Mouse (Mus musculus): ENCODE measurements around the gene Fam227a. TPM values are rescaled to one million over a fixed set of nuclear protein-coding genes. Genes with fewer than 3 reads are reported as not detected.
A peak's percentile ranks its signal among the peaks of the same experiment; 100 is the strongest.

Fam227a gene
- total and polyA plus RNA-seq, 3 experiments = 0.35 to 0.60 TPM; not detected in 1

- Histone ChIP-seq H3K27ac (ENCODE audit: control insufficient read depth, low read depth, low read length) (no peak overlapping the region), H3K79me2 (ENCODE audit: control insufficient read depth, insufficient read depth, low read length, poor library complexity) (no peaks in the 10 kb centered on the region), H3K4me1 (ENCODE audit: control insufficient read depth in 1 of 2, insufficient read depth in 2 of 2, low read length in 2 of 2) (peaks cover 10 to 15% of the 10 kb centered on the region in 2 experiments), H3K27me3 (ENCODE audit: control insufficient read depth in 1 of 2, insufficient read depth in 2 of 2, low read length in 2 of 2) (0 out of 4 replicates have a peak, but pooled peaks cover 0 to 4% of the 10 kb centered on the region in 2 experiments), H3K36me3 (ENCODE audit: control insufficient read depth in 1 of 2, insufficient read depth in 2 of 2, low read length in 2 of 2) (peaks cover 0 to 12% of the 10 kb centered on the region in 2 experiments; a peak in 2 of 4 replicates), H3K4me3 (ENCODE audit: control insufficient read depth in 1 of 2, insufficient read depth in 1 of 2, low read depth in 2 of 2, low read length in 2 of 2) (no peak overlapping the region), H3K9me3 (replicated peaks; ENCODE audit: insufficient read depth, low read length) (no peaks in the 10 kb centered on the region), H3K9ac (ENCODE audit: control insufficient read depth, low read depth, low read length, poor library complexity, severe bottlenecking) (no peak overlapping the region)
- peak; percentile 74 for DNase-seq (ENCODE audit: low read depth, low spot score)
- no peak for TF ChIP-seq NRF1 (IDR thresholded peaks at IDR 0.05; ENCODE audit: insufficient read depth, low read depth, low read length, poor library complexity, severe bottlenecking)
- peak; percentile 50 for TF ChIP-seq TAL1 (IDR thresholded peaks at IDR 0.05; ENCODE audit: low read length)
- no peak for TF ChIP-seq RAD21 (IDR thresholded peaks at IDR 0.05; ENCODE audit: low read depth, low read length)
- no peak for TF ChIP-seq ZC3H11A (IDR thresholded peaks at IDR 0.05; ENCODE audit: low read depth, low read length)
- no peak for TF ChIP-seq TCF12 (IDR thresholded peaks at IDR 0.05; ENCODE audit: low read depth, low read length)
- no peak for TF ChIP-seq HCFC1 (IDR thresholded peaks at IDR 0.05; ENCODE audit: low read depth, low read length)
Measured at GRCm38 (mm10) chr15:79581581-79581980, 77.2 kb downstream of the Fam227a start.

GRCm38 (mm10) chr15:79577671-79578426 lies 80.9 kb downstream of the Fam227a start:
- DNase-seq (ENCODE audit: low read depth, low spot score) = peak; percentile 82
- Histone ChIP-seq H3K4me1 (ENCODE audit: control insufficient read depth in 1 of 2, insufficient read depth in 2 of 2, low read length in 2 of 2) (peaks cover 15% of the 10 kb centered on the region in 2 experiments), H3K79me2 (ENCODE audit: control insufficient read depth, insufficient read depth, low read length, poor library complexity) (no peaks in the 10 kb centered on the region), H3K4me3 (ENCODE audit: control insufficient read depth in 1 of 2, insufficient read depth in 1 of 2, low read depth in 2 of 2, low read length in 2 of 2) (peak overlapping the region in 1 of 2 experiments; percentile 55; a peak in 2 of 4 replicates), H3K27me3 (ENCODE audit: control insufficient read depth in 1 of 2, insufficient read depth in 2 of 2, low read length in 2 of 2) (no peaks in the 10 kb centered on the region), H3K27ac (ENCODE audit: control insufficient read depth, low read depth, low read length) (peak overlapping the region; percentile 80), H3K9ac (ENCODE audit: control insufficient read depth, low read depth, low read length, poor library complexity, severe bottlenecking) (peak overlapping the region; percentile 54), H3K9me3 (replicated peaks; ENCODE audit: insufficient read depth, low read length) (no peaks in the 10 kb centered on the region), H3K36me3 (ENCODE audit: control insufficient read depth in 1 of 2, insufficient read depth in 2 of 2, low read length in 2 of 2) (peaks cover 0 to 13% of the 10 kb centered on the region in 2 experiments; a peak in 2 of 4 replicates)
- TF ChIP-seq ETS1 (IDR thresholded peaks at IDR 0.05; ENCODE audit: low read depth, low read length) = peak; percentile 76
- TF ChIP-seq TCF12 (IDR thresholded peaks at IDR 0.05; ENCODE audit: low read depth, low read length) = peak; percentile 64; the same call in 1 of the 2 replicates
- TF ChIP-seq MYB (IDR thresholded peaks at IDR 0.05; ENCODE audit: low read depth, low read length) = peak; percentile 43; the same call in 1 of the 2 replicates
- 0 out of 2 replicates have a peak, but pooled peaks have one; percentile 41 for TF ChIP-seq UBTF (IDR thresholded peaks at IDR 0.05; ENCODE audit: borderline replicate concordance, insufficient read depth, low read depth, low read length)
- 0 out of 2 replicates have a peak, but pooled peaks have one; percentile 72 for TF ChIP-seq MAZ (IDR thresholded peaks at IDR 0.05; ENCODE audit: low read depth, low read length)
- TF ChIP-seq POLR2AphosphoS5 (IDR thresholded peaks at IDR 0.05; ENCODE audit: borderline replicate concordance, low read depth, low read length) = no peak
- TF ChIP-seq EP300 (IDR thresholded peaks at IDR 0.05; ENCODE audit: low read depth in 1 of 2, low read length in 2 of 2) = peak; percentile 74 to 79
- TF ChIP-seq MAFK (IDR thresholded peaks at IDR 0.05; ENCODE audit: borderline replicate concordance, low read depth, low read length) = no peak
- peak; percentile 76 for TF ChIP-seq NELFE (IDR thresholded peaks at IDR 0.05; ENCODE audit: low read depth, low read length)
- TF ChIP-seq POLR2A (IDR thresholded peaks at IDR 0.05; ENCODE audit: control insufficient read depth in 1 of 2, insufficient read depth in 1 of 2, low read depth in 1 of 2, low read length in 2 of 2, poor library complexity in 1 of 2) = peak in 1 of 2 experiments; percentile 43; a peak in 1 of 4 replicates
- TF ChIP-seq ELF1 (IDR thresholded peaks at IDR 0.05; ENCODE audit: low read depth, low read length) = peak; percentile 53; the same call in 1 of the 2 replicates
- TF ChIP-seq USF2 (IDR thresholded peaks at IDR 0.05; ENCODE audit: borderline replicate concordance in 1 of 2, insufficient read depth in 1 of 2, low read depth in 1 of 2, low read length in 2 of 2) = no peak
- TF ChIP-seq TBP (IDR thresholded peaks at IDR 0.05; ENCODE audit: low read depth, low read length) = peak; percentile 86
- TF ChIP-seq MEF2A (IDR thresholded peaks at IDR 0.05; ENCODE audit: extremely low read depth, insufficient replicate concordance, low read depth, low read length, poor library complexity, severe bottlenecking) = no peak
- peak; percentile 67; the same call in 1 of the 2 replicates for TF ChIP-seq ZNF384 (IDR thresholded peaks at IDR 0.05; ENCODE audit: low read depth, low read length)
- TF ChIP-seq MXI1 (IDR thresholded peaks at IDR 0.05; ENCODE audit: low read depth, low read length) = peak; percentile 65; the same call in 1 of the 2 replicates
- TF ChIP-seq CTCF (IDR thresholded peaks at IDR 0.05 in 2 of 3, conservative IDR thresholded peaks at IDR 0.05 in 1 of 3; ENCODE audit: control insufficient read depth in 1 of 3, insufficient read depth in 1 of 3, low read depth in 2 of 3, low read length in 3 of 3, poor library complexity in 1 of 3, severe bottlenecking in 1 of 3) = no peak
- TF ChIP-seq CHD2 (IDR thresholded peaks at IDR 0.05; ENCODE audit: low read length) = no peak
- peak; percentile 82 for TF ChIP-seq SIN3A (IDR thresholded peaks at IDR 0.05; ENCODE audit: low read length)
- no peak for TF ChIP-seq GABPA (IDR thresholded peaks at IDR 0.05; ENCODE audit: low read depth, low read length)
- peak; percentile 51; the same call in 1 of the 2 replicates for TF ChIP-seq JUND (IDR thresholded peaks at IDR 0.05; ENCODE audit: low read depth, low read length)
- TF ChIP-seq GATA1 (IDR thresholded peaks at IDR 0.05; ENCODE audit: low read depth, low read length) = peak; percentile 68
- TF ChIP-seq NRF1 (IDR thresholded peaks at IDR 0.05; ENCODE audit: insufficient read depth, low read depth, low read length, poor library complexity, severe bottlenecking) = no peak
- TF ChIP-seq ZMIZ1 (IDR thresholded peaks at IDR 0.05; ENCODE audit: low read depth, low read length) = peak; percentile 74; the same call in 1 of the 2 replicates

Data from MEL (cell line).